In genomic region chr15:79533796-79534195, GRCm38 (mm10) we compare ENCODE assay signal across 30 mouse cellular contexts. TPM values are rescaled to one million over a fixed set of nuclear protein-coding genes. Genes with fewer than 3 reads are reported as not detected.
DNase-seq lines count a peak whose midpoint lies in the region; ATAC-seq and TF ChIP-seq lines count a peak whose summit lies in the region.
"Had no signal": no experiment of that assay in that cellular context is flagged by ENCODE, and none has a peak within 500 bp of the region (broad histone marks: within the 10 kb centered on the region; RNA-seq: fewer than 3 reads in every experiment).

No protein-coding gene starts in this region.

- peak; percentile 70 for DNase-seq in gastrocnemius, adult 18-20 months (ENCODE audit: low spot score)
- no peak for DNase-seq in gastrocnemius, postnatal 25 days
- no peak for DNase-seq in thymus, postnatal 10 days (ENCODE audit: low spot score in 2 of 2)
- DNase-seq: adrenal gland, postnatal 10 days; adrenal gland, postnatal 36 days; B cell, adult 2 months; cerebellum, adult 18-20 months; cerebellum, adult 9-10 months; cerebellum, postnatal 14 days; gastrocnemius, postnatal 10 days; heart, adult 2 months; heart, postnatal 14 days; heart, postnatal 4 days; kidney, adult 11 months; kidney, adult 8-10 months had no signal

- no peaks in the 10 kb centered on the region for H3K4me1 ChIP-seq in intestine, embryonic 16.5 days (ENCODE audit: control insufficient read depth, insufficient read depth, low read length)
- H3K4me1 ChIP-seq in intestine, embryonic 15.5 days (replicated peaks): 0 out of 2 replicates have a peak, but pooled peaks cover 5% of the 10 kb centered on the region
- H3K4me1 ChIP-seq in E14TG2a.4 (replicated peaks; ENCODE audit: low read depth, low read length): peaks cover 92% of the 10 kb centered on the region
- H3K4me1 ChIP-seq: forebrain, embryonic 12.5 days; heart, embryonic 10.5 days had no signal

- no peaks in the 10 kb centered on the region for H3K27me3 ChIP-seq in intestine, embryonic 16.5 days (replicated peaks; ENCODE audit: control insufficient read depth, insufficient read depth, low read length)
- H3K27me3 ChIP-seq in intestine, embryonic 15.5 days (replicated peaks): no peaks in the 10 kb centered on the region
- no peaks in the 10 kb centered on the region for H3K27me3 ChIP-seq in E14TG2a.4 (ENCODE audit: insufficient read depth, low read length)
- H3K27me3 ChIP-seq: embryonic facial prominence, embryonic 13.5 days; forebrain, embryonic 12.5 days; forebrain, embryonic 15.5 days; heart, embryonic 13.5 days had no signal

- no peak overlapping the region for H3K27ac ChIP-seq in intestine, embryonic 16.5 days (ENCODE audit: low read length)
- H3K27ac ChIP-seq in intestine, embryonic 15.5 days: no peak overlapping the region
- H3K27ac ChIP-seq: embryonic facial prominence, embryonic 13.5 days; forebrain, embryonic 12.5 days; forebrain, embryonic 15.5 days; heart, adult 2 months; heart, embryonic 10.5 days; heart, embryonic 13.5 days; hindbrain, embryonic 14.5 days; hindbrain, postnatal 0 days had no signal

- 88% methylated on average over 3 of the region's 3 CpGs for WGBS in intestine, embryonic 16.5 days
- 85% methylated on average over 3 of the region's 3 CpGs for WGBS in intestine, embryonic 15.5 days

- H3K4me2 ChIP-seq in intestine, embryonic 16.5 days (ENCODE audit: low read depth, low read length): no peak overlapping the region
- H3K4me2 ChIP-seq in intestine, embryonic 15.5 days (replicated peaks): no peak overlapping the region
- H3K4me2 ChIP-seq: embryonic facial prominence, embryonic 13.5 days; forebrain, embryonic 12.5 days; forebrain, embryonic 15.5 days; heart, embryonic 13.5 days; hindbrain, embryonic 14.5 days had no signal

- no peak overlapping the region for H3K4me3 ChIP-seq in intestine, embryonic 16.5 days (ENCODE audit: low read length)
- H3K4me3 ChIP-seq in intestine, embryonic 15.5 days (replicated peaks): no peak overlapping the region
- H3K4me3 ChIP-seq in E14TG2a.4 (replicated peaks; ENCODE audit: low read length): 0 out of 2 replicates have a peak overlapping the region, but pooled peaks have one; percentile 7
- H3K4me3 ChIP-seq: embryonic facial prominence, embryonic 13.5 days; erythroblast, embryonic 14.5 days; forebrain, embryonic 12.5 days; forebrain, embryonic 15.5 days; heart, adult 2 months; heart, embryonic 10.5 days; heart, embryonic 13.5 days had no signal

- TF ChIP-seq CTCF in E14TG2a.4 (conservative IDR thresholded peaks at IDR 0.05; ENCODE audit: low read length): no peak

- H3K36me3 ChIP-seq in intestine, embryonic 16.5 days (ENCODE audit: control insufficient read depth, insufficient read depth, low read length): peaks cover 37% of the 10 kb centered on the region
- peaks cover 60% of the 10 kb centered on the region for H3K36me3 ChIP-seq in intestine, embryonic 15.5 days
- peaks cover 100% of the 10 kb centered on the region for H3K36me3 ChIP-seq in E14TG2a.4 (ENCODE audit: insufficient read depth, low read length)

- ATAC-seq in intestine, embryonic 16.5 days: peak; percentile 18; the same call in 1 of the 2 replicates
- no peak for ATAC-seq in intestine, embryonic 15.5 days
- ATAC-seq: activated CD4-positive, CD25-positive, alpha-beta regulatory T cell, adult 4 months; forebrain, embryonic 15.5 days; hindbrain, postnatal 0 days; inflammation-experienced regulatory T-cells, adult 6 months had no signal

- no peak overlapping the region for H3K9ac ChIP-seq in intestine, embryonic 16.5 days (ENCODE audit: low read depth, low read length)
- no peak overlapping the region for H3K9ac ChIP-seq in intestine, embryonic 15.5 days
- H3K9ac ChIP-seq: embryonic facial prominence, embryonic 13.5 days; forebrain, embryonic 12.5 days; forebrain, embryonic 15.5 days; heart, embryonic 13.5 days; hindbrain, embryonic 14.5 days had no signal

- no peaks in the 10 kb centered on the region for H3K9me3 ChIP-seq in intestine, embryonic 16.5 days (ENCODE audit: control insufficient read depth, low read length)
- no peaks in the 10 kb centered on the region for H3K9me3 ChIP-seq in intestine, embryonic 15.5 days
- no peaks in the 10 kb centered on the region for H3K9me3 ChIP-seq in E14TG2a.4 (ENCODE audit: low read length)
- H3K9me3 ChIP-seq: embryonic facial prominence, embryonic 13.5 days; forebrain, embryonic 12.5 days; forebrain, embryonic 15.5 days; heart, embryonic 10.5 days; heart, embryonic 13.5 days had no signal

RNA-seq across cellular contexts. Expression of gene Ddx17, which starts 12.7 kb away (rescaled TPM):
- total RNA-seq in gastrocnemius, adult 18-20 months (2021): 10 to 100 TPM; 52.5 to 75.6 TPM
- total RNA-seq in gastrocnemius, postnatal 25 days (2021): 10 to 100 TPM; 65.3 to 72.8 TPM
- 29.4 and 29.8 TPM in 2 replicates for polyA plus RNA-seq in intestine, embryonic 16.5 days (2015; fragmentation: Nextera tagmentation; extraction: Ambion mirVana)
- 39.3 and 41.2 TPM in 2 replicates for polyA plus RNA-seq in intestine, embryonic 15.5 days (2015; fragmentation: Nextera tagmentation; extraction: Ambion mirVana)

RNA-seq across cellular contexts. Expression of gene Kdelr3, which starts 17.6 kb away (rescaled TPM):
- total RNA-seq in gastrocnemius, adult 18-20 months (2021): 1 to 10 TPM; 1.3 to 2.0 TPM
- total RNA-seq in gastrocnemius, postnatal 25 days (2021): 1 to 10 TPM; 7.3 to 7.7 TPM
- 72.5 and 74.5 TPM in 2 replicates for polyA plus RNA-seq in intestine, embryonic 16.5 days (2015; fragmentation: Nextera tagmentation; extraction: Ambion mirVana)
- polyA plus RNA-seq in intestine, embryonic 15.5 days (2015; fragmentation: Nextera tagmentation; extraction: Ambion mirVana): 71.6 and 78.7 TPM in 2 replicates
- total RNA-seq: granulocyte monocyte progenitor cell, adult 5-6 weeks had no signal
- polyA plus RNA-seq: erythroblast, embryonic 14.5 days had no signal

RNA-seq across cellular contexts. Expression of gene Kcnj4, which starts 28.8 kb away (rescaled TPM):
- not detected for total RNA-seq in gastrocnemius, adult 18-20 months (2021)
- total RNA-seq in gastrocnemius, postnatal 25 days (2021): not detected
- not detected in 2 replicates for polyA plus RNA-seq in intestine, embryonic 16.5 days (2015; fragmentation: Nextera tagmentation; extraction: Ambion mirVana)
- not detected in 2 replicates for polyA plus RNA-seq in intestine, embryonic 15.5 days (2015; fragmentation: Nextera tagmentation; extraction: Ambion mirVana)
- total RNA-seq: granulocyte monocyte progenitor cell, adult 5-6 weeks had no signal
- polyA plus RNA-seq: activated CD4-positive, CD25-positive, alpha-beta regulatory T cell, adult 4 months; embryonic facial prominence, embryonic 13.5 days; erythroblast, embryonic 14.5 days; forebrain, embryonic 12.5 days; hindbrain, embryonic 11.5 days; hindbrain, embryonic 14.5 days; hindbrain, postnatal 0 days; inflammation-experienced regulatory T-cells, adult 6 months had no signal
